Mouse (Mus musculus) intestine, postnatal 0 days (tissue): ENCODE results near the gene Pced1b. TPM values are rescaled to one million over a fixed set of nuclear protein-coding genes. Genes with fewer than 3 reads are reported as not detected.

Experiments used
- ATAC-seq: fragments of 200-750 bp; cut with Nextera tagmentation; 2 replicates; pipeline ENCODE4 v1.8.0; 2017; ENCODE audit warnings: mild to moderate bottlenecking, moderate TSS enrichment, moderate library complexity
- H3K27ac ChIP-seq: fragments of 300-500 bp; sonication (generic); 2 replicates; pipeline ENCODE4 v1.5.1; 2014; ENCODE audit warnings: mild to moderate bottlenecking, low read depth, low read length, moderate library complexity
- H3K27me3 ChIP-seq: fragments of 300-500 bp; sonication (generic); replicated peaks from 2 replicates; pipeline ENCODE4 v1.6.1; 2014; ENCODE audit warnings: low read length, mixed read lengths; ENCODE audit not compliant: control insufficient read depth, insufficient read depth
- H3K36me3 ChIP-seq: fragments of 300-500 bp; sonication (generic); 2 replicates; pipeline ENCODE4 v1.6.1; 2014; ENCODE audit warnings: mild to moderate bottlenecking, moderate library complexity; ENCODE audit not compliant: control insufficient read depth, insufficient read depth
- H3K4me1 ChIP-seq: fragments of 300-500 bp; sonication (generic); replicated peaks from 2 replicates; pipeline ENCODE4 v1.6.1; 2014; ENCODE audit warnings: antibody characterized with exemption, low read length, mixed read lengths; ENCODE audit not compliant: control insufficient read depth, insufficient read depth
- H3K4me2 ChIP-seq: fragments of 300-500 bp; sonication (generic); replicated peaks from 2 replicates; pipeline ENCODE4 v1.6.1; 2014; ENCODE audit warnings: low read depth, mild to moderate bottlenecking, moderate library complexity
- H3K4me3 ChIP-seq: fragments of 300-500 bp; sonication (generic); 2 replicates; pipeline ENCODE4 v1.5.1; 2014; ENCODE audit warnings: low read depth, low read length
- H3K9ac ChIP-seq: fragments of 300-500 bp; sonication (generic); 2 replicates; pipeline ENCODE4 v1.6.1; 2014; ENCODE audit warnings: mild to moderate bottlenecking, low read depth, low read length
- H3K9me3 ChIP-seq: fragments of 300-500 bp; sonication (generic); 2 replicates; pipeline ENCODE4 v1.6.1; 2016; ENCODE audit warnings: mixed run types; ENCODE audit not compliant: control insufficient read depth
- CTCF ChIP-seq: sonication (generic); IDR thresholded peaks from 2 replicates; pipeline ENCODE4 v1.5.1; 2016; ENCODE audit warnings: low read depth, mild to moderate bottlenecking, control low read depth, antibody characterized with exemption, moderate library complexity
- WGBS: fragments of 180-500 bp; shearing (Covaris S2); extraction: QIAGEN DNeasy Blood & Tissue Kit; methylation state at CpG from one replicate; pipeline ENCODE4 v1.1.7; 2014; 5-methylcytosine and 5-hydroxymethylcytosine counted together
- polyA plus RNA-seq: library from polyadenylated mRNA; unstranded; fragments of >200 nt; fragmentation: Nextera tagmentation; extraction: Ambion mirVana; gene quantifications from 2 replicates; pipeline ENCODE4 v1.2.1, GENCODE M21; 2015

Pced1b gene
- polyA plus RNA-seq, 1 experiment from 2014 or later, result 1.6 TPM

- ATAC-seq, result no peak
- Histone ChIP-seq H3K27me3 (no peaks in the 10 kb centered on the region), H3K36me3 (no peaks in the 10 kb centered on the region), H3K9me3 (no peaks in the 10 kb centered on the region), H3K4me2 (no peak overlapping the region), H3K9ac (no peak overlapping the region), H3K4me3 (no peak overlapping the region), H3K4me1 (no peaks in the 10 kb centered on the region), H3K27ac (no peak overlapping the region)
- WGBS, result 73% methylated on average over 4 of the region's 4 CpGs
- TF ChIP-seq CTCF, result no peak
Observed at GRCm38 (mm10) chr15:97289176-97289575, 42.3 kb downstream of the Pced1b start.

- H3K4me1 ChIP-seq, result no peaks in the 10 kb centered on the region
- no peak overlapping the region for H3K4me3 ChIP-seq
- no peak overlapping the region for H3K4me2 ChIP-seq
- 93% methylated on average over 6 of the region's 6 CpGs for WGBS
- no peak for ATAC-seq
- no peak overlapping the region for H3K9ac ChIP-seq
- no peak overlapping the region for H3K27ac ChIP-seq
- H3K36me3 ChIP-seq, result no peaks in the 10 kb centered on the region
- TF ChIP-seq CTCF, result no peak
- H3K27me3 ChIP-seq, result no peaks in the 10 kb centered on the region
- no peaks in the 10 kb centered on the region for H3K9me3 ChIP-seq
Observed at GRCm38 (mm10) chr15:97290351-97290750, 43.4 kb downstream of the Pced1b start.

GRCm38 (mm10) chr15:97291291-97292050, 44.6 kb downstream of the Pced1b start:
- H3K4me2 ChIP-seq, result no peak overlapping the region
- no peaks in the 10 kb centered on the region for H3K9me3 ChIP-seq
- no peaks in the 10 kb centered on the region for H3K36me3 ChIP-seq
- H3K27ac ChIP-seq, result no peak overlapping the region
- TF ChIP-seq CTCF, result no peak
- ATAC-seq, result no peak
- H3K9ac ChIP-seq, result no peak overlapping the region
- no peak overlapping the region for H3K4me3 ChIP-seq
- no peaks in the 10 kb centered on the region for H3K27me3 ChIP-seq
- WGBS, result 79% methylated on average over 21 of the region's 21 CpGs
- no peaks in the 10 kb centered on the region for H3K4me1 ChIP-seq

- ATAC-seq, result no peak
- no peaks in the 10 kb centered on the region for H3K27me3 ChIP-seq
- no peaks in the 10 kb centered on the region for H3K4me1 ChIP-seq
- H3K4me2 ChIP-seq, result no peak overlapping the region
- H3K4me3 ChIP-seq, result no peak overlapping the region
- no peak overlapping the region for H3K9ac ChIP-seq
- TF ChIP-seq CTCF, result no peak
- H3K27ac ChIP-seq, result no peak overlapping the region
- no peaks in the 10 kb centered on the region for H3K36me3 ChIP-seq
- 79% methylated on average over 9 of the region's 9 CpGs for WGBS
- no peaks in the 10 kb centered on the region for H3K9me3 ChIP-seq
Observed at GRCm38 (mm10) chr15:97307935-97308334, 61.0 kb downstream of the Pced1b start.

GRCm38 (mm10) chr15:97309533-97309932, 62.6 kb downstream of the Pced1b start:
- ATAC-seq, result no peak
- H3K36me3 ChIP-seq, result no peaks in the 10 kb centered on the region
- H3K9ac ChIP-seq, result no peak overlapping the region
- no peak overlapping the region for H3K4me3 ChIP-seq
- H3K4me1 ChIP-seq, result no peaks in the 10 kb centered on the region
- H3K4me2 ChIP-seq, result no peak overlapping the region
- no peaks in the 10 kb centered on the region for H3K27me3 ChIP-seq
- WGBS, result 99% methylated on average over 2 of the region's 2 CpGs
- H3K9me3 ChIP-seq, result no peaks in the 10 kb centered on the region
- no peak for TF ChIP-seq CTCF
- no peak overlapping the region for H3K27ac ChIP-seq

GRCm38 (mm10) chr15:97310251-97310650, 63.3 kb downstream of the Pced1b start:
- H3K9me3 ChIP-seq, result no peaks in the 10 kb centered on the region
- no peak overlapping the region for H3K9ac ChIP-seq
- no peaks in the 10 kb centered on the region for H3K4me1 ChIP-seq
- H3K4me2 ChIP-seq, result no peak overlapping the region
- H3K27me3 ChIP-seq, result no peaks in the 10 kb centered on the region
- TF ChIP-seq CTCF, result no peak
- H3K36me3 ChIP-seq, result no peaks in the 10 kb centered on the region
- no peak for ATAC-seq
- H3K27ac ChIP-seq, result no peak overlapping the region
- WGBS, result 79% methylated on average over 9 of the region's 9 CpGs
- no peak overlapping the region for H3K4me3 ChIP-seq
